Mouse (Mus musculus): ENCODE measurements at regions not wholly inside any gene's neighbourhood (a gene's known extent, or its start where the extent isn't known, plus 50 kb on each side); places are given as distances from the start of the nearest gene placed in this dataset.

- no peak for ATAC-seq (ENCODE audit: low FRiP score)
- no peak overlapping the region for H3K4me3 ChIP-seq (replicated peaks)
- H3K9ac ChIP-seq (replicated peaks): no peak overlapping the region
- H3K4me2 ChIP-seq: no peak overlapping the region
- H3K27me3 ChIP-seq (replicated peaks): no peaks in the 10 kb centered on the region
- H3K9me3 ChIP-seq (replicated peaks): no peaks in the 10 kb centered on the region
- H3K36me3 ChIP-seq: no peaks in the 10 kb centered on the region
- no peaks in the 10 kb centered on the region for H3K4me1 ChIP-seq
- no peak overlapping the region for H3K27ac ChIP-seq (replicated peaks)
These were observed 1258.5 kb downstream of the Tbl1xr1 start for GRCm38 (mm10) chr3:23334958-23335357.

- Histone ChIP-seq H3K27me3 (replicated peaks) (no peaks in the 10 kb centered on the region), H3K9ac (replicated peaks) (no peak overlapping the region), H3K4me1 (no peaks in the 10 kb centered on the region), H3K27ac (replicated peaks) (no peak overlapping the region), H3K4me3 (replicated peaks) (no peak overlapping the region), H3K36me3 (no peaks in the 10 kb centered on the region), H3K9me3 (replicated peaks) (no peaks in the 10 kb centered on the region), H3K4me2 (no peak overlapping the region)
- ATAC-seq (ENCODE audit: low FRiP score): no peak
- WGBS: 70% methylated on average over 5 of the region's 5 CpGs
These were observed 1297.9 kb downstream of the Tbl1xr1 start for GRCm38 (mm10) chr3:23374341-23374740.

GRCm38 (mm10) chr3:23404877-23405276, 1328.4 kb downstream of the Tbl1xr1 start:
- WGBS: 63% methylated on average over 1 of the region's 1 CpGs
- Histone ChIP-seq H3K36me3 (no peaks in the 10 kb centered on the region), H3K4me2 (no peak overlapping the region), H3K4me1 (no peaks in the 10 kb centered on the region), H3K9me3 (replicated peaks) (no peaks in the 10 kb centered on the region), H3K27ac (replicated peaks) (no peak overlapping the region), H3K4me3 (replicated peaks) (no peak overlapping the region), H3K27me3 (replicated peaks) (no peaks in the 10 kb centered on the region), H3K9ac (replicated peaks) (no peak overlapping the region)
- no peak for ATAC-seq (ENCODE audit: low FRiP score)

- Histone ChIP-seq H3K4me2 (no peak overlapping the region), H3K9me3 (replicated peaks) (no peaks in the 10 kb centered on the region), H3K4me3 (replicated peaks) (no peak overlapping the region), H3K27ac (replicated peaks) (no peak overlapping the region), H3K27me3 (replicated peaks) (no peaks in the 10 kb centered on the region), H3K9ac (replicated peaks) (no peak overlapping the region), H3K4me1 (no peaks in the 10 kb centered on the region), H3K36me3 (no peaks in the 10 kb centered on the region)
- ATAC-seq (ENCODE audit: low FRiP score): no peak
These were observed 1333.0 kb downstream of the Tbl1xr1 start for GRCm38 (mm10) chr3:23409431-23409830.

- Histone ChIP-seq H3K9ac (replicated peaks) (no peak overlapping the region), H3K27ac (replicated peaks) (no peak overlapping the region), H3K36me3 (no peaks in the 10 kb centered on the region), H3K4me2 (no peak overlapping the region), H3K4me3 (replicated peaks) (no peak overlapping the region), H3K9me3 (replicated peaks) (no peaks in the 10 kb centered on the region), H3K27me3 (replicated peaks) (no peaks in the 10 kb centered on the region), H3K4me1 (no peaks in the 10 kb centered on the region)
- ATAC-seq (ENCODE audit: low FRiP score): no peak
- 85% methylated on average over 3 of the region's 3 CpGs for WGBS
These were observed 1350.5 kb downstream of the Tbl1xr1 start for GRCm38 (mm10) chr3:23426956-23427355.

- H3K27me3 ChIP-seq (replicated peaks): no peaks in the 10 kb centered on the region
These were observed 1358.6 kb downstream of the Tbl1xr1 start for GRCm38 (mm10) chr3:23435016-23435415.

GRCm38 (mm10) chr3:23457720-23458119, 1381.3 kb downstream of the Tbl1xr1 start:
- Histone ChIP-seq H3K4me2 (no peak overlapping the region), H3K4me3 (replicated peaks) (no peak overlapping the region), H3K36me3 (no peaks in the 10 kb centered on the region), H3K9ac (replicated peaks) (no peak overlapping the region), H3K4me1 (no peaks in the 10 kb centered on the region), H3K27ac (replicated peaks) (no peak overlapping the region), H3K27me3 (replicated peaks) (no peaks in the 10 kb centered on the region), H3K9me3 (replicated peaks) (no peaks in the 10 kb centered on the region)
- no peak for ATAC-seq (ENCODE audit: low FRiP score)
- WGBS: 27% methylated on average over 1 of the region's 1 CpGs

More at GRCm38 (mm10) chr3:23435016-23435415, 1358.6 kb downstream of the Tbl1xr1 start:
- ATAC-seq (ENCODE audit: low FRiP score): no peak
- Histone ChIP-seq H3K36me3 (no peaks in the 10 kb centered on the region), H3K4me3 (replicated peaks) (no peak overlapping the region), H3K27ac (replicated peaks) (no peak overlapping the region), H3K4me1 (no peaks in the 10 kb centered on the region), H3K9ac (replicated peaks) (no peak overlapping the region), H3K9me3 (replicated peaks) (no peaks in the 10 kb centered on the region), H3K4me2 (no peak overlapping the region)

GRCm38 (mm10) chr3:23499889-23500288, 1423.4 kb downstream of the Tbl1xr1 start:
- H3K9me3 ChIP-seq (replicated peaks): no peaks in the 10 kb centered on the region
- no peak overlapping the region for H3K27ac ChIP-seq (replicated peaks)
- H3K4me2 ChIP-seq: no peak overlapping the region
- no peak for ATAC-seq (ENCODE audit: low FRiP score)
- no peaks in the 10 kb centered on the region for H3K36me3 ChIP-seq
- H3K9ac ChIP-seq (replicated peaks): no peak overlapping the region
- WGBS: 57% methylated on average over 1 of the region's 1 CpGs
- no peaks in the 10 kb centered on the region for H3K27me3 ChIP-seq (replicated peaks)
- no peak overlapping the region for H3K4me3 ChIP-seq (replicated peaks)
- H3K4me1 ChIP-seq: no peaks in the 10 kb centered on the region

- Histone ChIP-seq H3K27me3 (replicated peaks) (no peaks in the 10 kb centered on the region), H3K9ac (replicated peaks) (no peak overlapping the region), H3K4me2 (no peak overlapping the region), H3K27ac (replicated peaks) (no peak overlapping the region), H3K4me1 (no peaks in the 10 kb centered on the region), H3K9me3 (replicated peaks) (no peaks in the 10 kb centered on the region), H3K36me3 (no peaks in the 10 kb centered on the region), H3K4me3 (replicated peaks) (no peak overlapping the region)
- no peak for ATAC-seq (ENCODE audit: low FRiP score)
- WGBS: 92% methylated on average over 3 of the region's 3 CpGs
These were observed 1471.1 kb downstream of the Tbl1xr1 start for GRCm38 (mm10) chr3:23547546-23547945.

GRCm38 (mm10) chr3:23564340-23564739, 1487.9 kb downstream of the Tbl1xr1 start:
- no peak overlapping the region for H3K27ac ChIP-seq (replicated peaks)
- ATAC-seq (ENCODE audit: low FRiP score): no peak
- H3K36me3 ChIP-seq: no peaks in the 10 kb centered on the region
- H3K9me3 ChIP-seq (replicated peaks): no peaks in the 10 kb centered on the region
- no peak overlapping the region for H3K4me2 ChIP-seq
- no peaks in the 10 kb centered on the region for H3K27me3 ChIP-seq (replicated peaks)
- H3K4me1 ChIP-seq: no peaks in the 10 kb centered on the region
- 82% methylated on average over 2 of the region's 2 CpGs for WGBS
- no peak overlapping the region for H3K9ac ChIP-seq (replicated peaks)
- no peak overlapping the region for H3K4me3 ChIP-seq (replicated peaks)

GRCm38 (mm10) chr3:23568806-23569205, 1492.4 kb downstream of the Tbl1xr1 start:
- no peak overlapping the region for H3K9ac ChIP-seq (replicated peaks)
- H3K36me3 ChIP-seq: no peaks in the 10 kb centered on the region
- H3K27ac ChIP-seq (replicated peaks): no peak overlapping the region
- H3K27me3 ChIP-seq (replicated peaks): no peaks in the 10 kb centered on the region
- WGBS: 98% methylated on average over 12 of the region's 12 CpGs
- H3K4me2 ChIP-seq: no peak overlapping the region
- ATAC-seq (ENCODE audit: low FRiP score): no peak
- H3K9me3 ChIP-seq (replicated peaks): no peaks in the 10 kb centered on the region
- H3K4me3 ChIP-seq (replicated peaks): no peak overlapping the region
- H3K4me1 ChIP-seq: no peaks in the 10 kb centered on the region

- ATAC-seq (ENCODE audit: low FRiP score): no peak
- H3K9ac ChIP-seq (replicated peaks): no peak overlapping the region
- H3K36me3 ChIP-seq: no peaks in the 10 kb centered on the region
- no peaks in the 10 kb centered on the region for H3K27me3 ChIP-seq (replicated peaks)
- H3K4me2 ChIP-seq: no peak overlapping the region
- H3K27ac ChIP-seq (replicated peaks): no peak overlapping the region
- H3K9me3 ChIP-seq (replicated peaks): no peaks in the 10 kb centered on the region
- no peak overlapping the region for H3K4me3 ChIP-seq (replicated peaks)
- 58% methylated on average over 3 of the region's 3 CpGs for WGBS
- no peaks in the 10 kb centered on the region for H3K4me1 ChIP-seq
These were observed 1516.2 kb downstream of the Tbl1xr1 start for GRCm38 (mm10) chr3:23592506-23593141.

GRCm38 (mm10) chr3:23601469-23601868, 1525.0 kb downstream of the Tbl1xr1 start:
- WGBS: 87% methylated on average over 3 of the region's 3 CpGs

More at GRCm38 (mm10) chr3:23601469-23601868, 1525.0 kb downstream of the Tbl1xr1 start:
- no peaks in the 10 kb centered on the region for H3K4me1 ChIP-seq
- no peaks in the 10 kb centered on the region for H3K27me3 ChIP-seq (replicated peaks)
- no peak for ATAC-seq (ENCODE audit: low FRiP score)
- no peak overlapping the region for H3K27ac ChIP-seq (replicated peaks)
- H3K9ac ChIP-seq (replicated peaks): no peak overlapping the region
- no peak overlapping the region for H3K4me2 ChIP-seq
- H3K4me3 ChIP-seq (replicated peaks): no peak overlapping the region
- no peaks in the 10 kb centered on the region for H3K36me3 ChIP-seq
- no peaks in the 10 kb centered on the region for H3K9me3 ChIP-seq (replicated peaks)
